Mouse (Mus musculus) embryonic facial prominence, embryonic 12.5 days (tissue): ENCODE measurements around the gene Atf7ip. TPM values are rescaled to one million over a fixed set of nuclear protein-coding genes. Genes with fewer than 3 reads are reported as not detected.

Experiments
- ATAC-seq: fragments of 200-750 bp; cut with Nextera tagmentation; 2 replicates; pipeline ENCODE4 v1.8.0; 2017; ENCODE audit not compliant: insufficient number of reproducible peaks, insufficient read depth, low FRiP score, low TSS enrichment
- H3K27ac ChIP-seq: fragments of 300-500 bp; sonication (generic); 2 replicates; pipeline ENCODE4 v1.5.1; 2016; ENCODE audit warnings: mild to moderate bottlenecking
- H3K27me3 ChIP-seq: fragments of 300-500 bp; sonication (generic); 2 replicates; pipeline ENCODE4 v1.6.1; 2016; ENCODE audit warnings: mild to moderate bottlenecking, moderate library complexity
- H3K36me3 ChIP-seq: fragments of 300-500 bp; sonication (generic); 2 replicates; pipeline ENCODE4 v1.6.1; 2016; ENCODE audit warnings: mild to moderate bottlenecking
- H3K4me1 ChIP-seq: fragments of 300-500 bp; sonication (generic); 2 replicates; pipeline ENCODE4 v1.6.1; 2016
- H3K4me2 ChIP-seq: fragments of 300-500 bp; sonication (generic); replicated peaks from 2 replicates; pipeline ENCODE4 v1.6.1; 2016; ENCODE audit warnings: mild to moderate bottlenecking, moderate library complexity
- H3K4me3 ChIP-seq: fragments of 300-500 bp; sonication (generic); 2 replicates; pipeline ENCODE4 v1.5.1; 2016; ENCODE audit warnings: mild to moderate bottlenecking
- H3K9ac ChIP-seq: fragments of 300-500 bp; sonication (generic); 2 replicates; pipeline ENCODE4 v1.6.1; 2016; ENCODE audit warnings: mild to moderate bottlenecking, moderate library complexity
- H3K9me3 ChIP-seq: fragments of 300-500 bp; sonication (generic); 2 replicates; pipeline ENCODE4 v1.6.1; 2016; ENCODE audit warnings: mild to moderate bottlenecking, moderate library complexity
- WGBS: fragments of 180-500 bp; shearing (Covaris S2); methylation state at CpG from one replicate; pipeline ENCODE4 v1.1.7; 2016; 5-methylcytosine and 5-hydroxymethylcytosine counted together
- polyA plus RNA-seq: library from polyadenylated mRNA; unstranded; fragments of >200 nt; fragmentation: Nextera tagmentation; extraction: Ambion mirVana; gene quantifications from 2 replicates; pipeline ENCODE4 v1.2.1, GENCODE M21; 2016

The Atf7ip gene
- polyA plus RNA-seq, 1 experiment from 2014 or later, result 55.1 TPM

- H3K4me3 ChIP-seq, result no peak overlapping the region
- no peak for ATAC-seq
- no peak overlapping the region for H3K4me2 ChIP-seq
- peak overlapping the region; percentile 54; the same call in 1 of the 2 replicates for H3K27ac ChIP-seq
- no peaks in the 10 kb centered on the region for H3K36me3 ChIP-seq
- peaks cover 16% of the 10 kb centered on the region for H3K4me1 ChIP-seq
- WGBS, result 80% methylated on average over 6 of the region's 6 CpGs
- H3K27me3 ChIP-seq, result no peaks in the 10 kb centered on the region
- H3K9ac ChIP-seq, result no peak overlapping the region
- no peaks in the 10 kb centered on the region for H3K9me3 ChIP-seq
These were observed 42.2 kb downstream of the Atf7ip start for GRCm38 (mm10) chr6:136548041-136548770.

- Histone ChIP-seq H3K9me3 (no peaks in the 10 kb centered on the region), H3K4me3 (no peak overlapping the region), H3K4me1 (peaks cover 12% of the 10 kb centered on the region; the same call in 1 of the 2 replicates), H3K9ac (no peak overlapping the region), H3K36me3 (no peaks in the 10 kb centered on the region), H3K27ac (no peak overlapping the region), H3K27me3 (no peaks in the 10 kb centered on the region), H3K4me2 (no peak overlapping the region)
- no peak for ATAC-seq
- WGBS, result 92% methylated on average over 6 of the region's 6 CpGs
These were observed 42.8 kb downstream of the Atf7ip start for GRCm38 (mm10) chr6:136548796-136549195.

GRCm38 (mm10) chr6:136549606-136550005, 43.6 kb downstream of the Atf7ip start:
- WGBS, result 72% methylated on average over 3 of the region's 3 CpGs
- H3K9me3 ChIP-seq, result no peaks in the 10 kb centered on the region
- H3K4me3 ChIP-seq, result no peak overlapping the region
- H3K4me1 ChIP-seq, result peaks cover 11% of the 10 kb centered on the region; the same call in 1 of the 2 replicates
- no peak overlapping the region for H3K9ac ChIP-seq
- ATAC-seq, result no peak
- no peak overlapping the region for H3K27ac ChIP-seq
- no peak overlapping the region for H3K4me2 ChIP-seq
- H3K36me3 ChIP-seq, result no peaks in the 10 kb centered on the region
- H3K27me3 ChIP-seq, result no peaks in the 10 kb centered on the region

GRCm38 (mm10) chr6:136550596-136551304, 44.8 kb downstream of the Atf7ip start:
- no peak overlapping the region for H3K4me3 ChIP-seq
- no peaks in the 10 kb centered on the region for H3K36me3 ChIP-seq
- peaks cover 6% of the 10 kb centered on the region; the same call in 1 of the 2 replicates for H3K4me1 ChIP-seq
- no peaks in the 10 kb centered on the region for H3K27me3 ChIP-seq
- no peak overlapping the region for H3K9ac ChIP-seq
- WGBS, result 67% methylated on average over 7 of the region's 7 CpGs
- H3K27ac ChIP-seq, result peak overlapping the region; percentile 55
- no peaks in the 10 kb centered on the region for H3K9me3 ChIP-seq
- H3K4me2 ChIP-seq, result no peak overlapping the region
- ATAC-seq, result no peak

- WGBS, result 92% methylated on average over 7 of the region's 7 CpGs
- H3K27me3 ChIP-seq, result no peaks in the 10 kb centered on the region
- H3K9ac ChIP-seq, result no peak overlapping the region
- no peak overlapping the region for H3K4me2 ChIP-seq
- peaks cover 6% of the 10 kb centered on the region; the same call in 1 of the 2 replicates for H3K4me1 ChIP-seq
- no peak for ATAC-seq
- no peaks in the 10 kb centered on the region for H3K36me3 ChIP-seq
- H3K9me3 ChIP-seq, result no peaks in the 10 kb centered on the region
- H3K27ac ChIP-seq, result no peak overlapping the region
- H3K4me3 ChIP-seq, result no peak overlapping the region
These were observed 45.7 kb downstream of the Atf7ip start for GRCm38 (mm10) chr6:136551550-136552109.

- H3K36me3 ChIP-seq, result no peaks in the 10 kb centered on the region
- peaks cover 6% of the 10 kb centered on the region; the same call in 1 of the 2 replicates for H3K4me1 ChIP-seq
- peak overlapping the region; percentile 76 for H3K27ac ChIP-seq
- no peak overlapping the region for H3K4me3 ChIP-seq
- WGBS, result 71% methylated on average over 5 of the region's 5 CpGs
- H3K4me2 ChIP-seq, result no peak overlapping the region
- H3K27me3 ChIP-seq, result no peaks in the 10 kb centered on the region
- no peak overlapping the region for H3K9ac ChIP-seq
- ATAC-seq, result no peak
- H3K9me3 ChIP-seq, result no peaks in the 10 kb centered on the region
These were observed 47.2 kb downstream of the Atf7ip start for GRCm38 (mm10) chr6:136553156-136553555.

GRCm38 (mm10) chr6:136553767-136554569, 48.0 kb downstream of the Atf7ip start:
- no peak overlapping the region; the same call in 1 of the 2 replicates for H3K4me2 ChIP-seq
- WGBS, result 33% methylated on average over 11 of the region's 11 CpGs

GRCm38 (mm10) chr6:136554774-136555522, 49.0 kb downstream of the Atf7ip start:
- 82% methylated on average over 7 of the region's 7 CpGs for WGBS
- Histone ChIP-seq H3K36me3 (peaks cover 3% of the 10 kb centered on the region), H3K27ac (peak overlapping the region; percentile 54; the same call in 1 of the 2 replicates), H3K4me1 (peaks cover 3% of the 10 kb centered on the region; the same call in 1 of the 2 replicates), H3K9me3 (no peaks in the 10 kb centered on the region), H3K27me3 (no peaks in the 10 kb centered on the region), H3K4me2 (no peak overlapping the region), H3K4me3 (no peak overlapping the region), H3K9ac (no peak overlapping the region)
- ATAC-seq, result no peak

More at GRCm38 (mm10) chr6:136553767-136554569, 48.0 kb downstream of the Atf7ip start:
- Histone ChIP-seq H3K27ac (peak overlapping the region; percentile 76), H3K36me3 (no peaks in the 10 kb centered on the region), H3K4me1 (peaks cover 6% of the 10 kb centered on the region; the same call in 1 of the 2 replicates), H3K27me3 (no peaks in the 10 kb centered on the region), H3K4me3 (no peak overlapping the region), H3K9ac (no peak overlapping the region), H3K9me3 (no peaks in the 10 kb centered on the region)
- peak; percentile 78 for ATAC-seq

- Histone ChIP-seq H3K9me3 (no peaks in the 10 kb centered on the region), H3K4me2 (no peak overlapping the region), H3K36me3 (peaks cover 9% of the 10 kb centered on the region), H3K9ac (no peak overlapping the region), H3K27me3 (no peaks in the 10 kb centered on the region), H3K4me3 (no peak overlapping the region), H3K4me1 (peaks cover 3% of the 10 kb centered on the region; the same call in 1 of the 2 replicates), H3K27ac (no peak overlapping the region)
- ATAC-seq, result no peak
- 65% methylated on average over 5 of the region's 5 CpGs for WGBS
These were observed 49.6 kb downstream of the Atf7ip start for GRCm38 (mm10) chr6:136555523-136555915.

GRCm38 (mm10) chr6:136558288-136559005, 52.5 kb downstream of the Atf7ip start:
- H3K4me1 ChIP-seq, result no peaks in the 10 kb centered on the region
- peaks cover 32% of the 10 kb centered on the region for H3K36me3 ChIP-seq

More at GRCm38 (mm10) chr6:136558288-136559005, 52.5 kb downstream of the Atf7ip start:
- Histone ChIP-seq H3K27me3 (no peaks in the 10 kb centered on the region), H3K4me3 (no peak overlapping the region), H3K9me3 (no peaks in the 10 kb centered on the region), H3K9ac (no peak overlapping the region), H3K27ac (no peak overlapping the region), H3K4me2 (no peak overlapping the region)
- no peak for ATAC-seq
- 90% methylated on average over 8 of the region's 8 CpGs for WGBS
